Mouse (Mus musculus): Measurements from ENCODE around the gene Slc22a4. TPM values are rescaled to one million over a fixed set of nuclear protein-coding genes. Genes with fewer than 3 reads are reported as not detected.
A peak's percentile ranks its signal among the peaks of the same experiment; 100 is the strongest.

The Slc22a4 gene
- total and polyA plus RNA-seq, 3 experiments, result 3.5 to 5.8 TPM; not detected in 1

DNA sequence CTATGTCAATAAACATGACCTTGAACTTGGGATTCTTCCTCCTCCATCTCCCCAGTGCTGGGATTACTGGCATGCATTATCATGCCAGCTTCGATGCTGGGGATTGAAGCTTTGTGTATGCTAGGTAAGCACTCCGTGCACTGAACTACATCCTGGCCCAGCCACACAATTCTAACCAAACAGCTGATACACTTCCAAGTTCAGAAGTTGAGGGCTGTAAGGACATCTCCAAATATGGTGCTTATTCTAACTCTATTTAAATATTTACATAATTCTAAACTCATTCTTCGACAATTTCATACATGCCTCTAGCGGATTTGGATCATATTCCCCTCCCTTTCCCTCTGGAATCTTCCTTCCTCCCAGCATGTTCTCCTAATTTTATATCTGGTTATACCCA, 35.6 kb downstream of the Slc22a4 start:
- Histone ChIP-seq H3K9ac (ENCODE audit: control insufficient read depth, low read depth, low read length, poor library complexity, severe bottlenecking) (no peak overlapping the region), H3K4me3 (ENCODE audit: control insufficient read depth in 1 of 2, insufficient read depth in 1 of 2, low read depth in 2 of 2, low read length in 2 of 2) (no peak overlapping the region), H3K36me3 (ENCODE audit: control insufficient read depth in 1 of 2, insufficient read depth in 2 of 2, low read length in 2 of 2) (no peaks in the 10 kb centered on the region), H3K79me2 (ENCODE audit: control insufficient read depth, insufficient read depth, low read length, poor library complexity) (no peaks in the 10 kb centered on the region), H3K4me1 (ENCODE audit: control insufficient read depth in 1 of 2, insufficient read depth in 2 of 2, low read length in 2 of 2) (no peaks in the 10 kb centered on the region), H3K27me3 (ENCODE audit: control insufficient read depth in 1 of 2, insufficient read depth in 2 of 2, low read length in 2 of 2) (no peaks in the 10 kb centered on the region), H3K9me3 (replicated peaks; ENCODE audit: insufficient read depth, low read length) (no peaks in the 10 kb centered on the region), H3K27ac (ENCODE audit: control insufficient read depth, low read depth, low read length) (no peak overlapping the region)
- TF ChIP-seq GATA1 (IDR thresholded peaks at IDR 0.05; ENCODE audit: low read depth, low read length) (no peak), UBTF (IDR thresholded peaks at IDR 0.05; ENCODE audit: borderline replicate concordance, insufficient read depth, low read depth, low read length) (no peak), MAZ (IDR thresholded peaks at IDR 0.05; ENCODE audit: low read depth, low read length) (no peak), POLR2AphosphoS2 (IDR thresholded peaks at IDR 0.05; ENCODE audit: low read length) (no peak), POLR2A (IDR thresholded peaks at IDR 0.05; ENCODE audit: control insufficient read depth in 1 of 2, insufficient read depth in 1 of 2, low read depth in 1 of 2, low read length in 2 of 2, poor library complexity in 1 of 2) (no peak)
- no peak for DNase-seq (ENCODE audit: low read depth, low spot score)

DNA sequence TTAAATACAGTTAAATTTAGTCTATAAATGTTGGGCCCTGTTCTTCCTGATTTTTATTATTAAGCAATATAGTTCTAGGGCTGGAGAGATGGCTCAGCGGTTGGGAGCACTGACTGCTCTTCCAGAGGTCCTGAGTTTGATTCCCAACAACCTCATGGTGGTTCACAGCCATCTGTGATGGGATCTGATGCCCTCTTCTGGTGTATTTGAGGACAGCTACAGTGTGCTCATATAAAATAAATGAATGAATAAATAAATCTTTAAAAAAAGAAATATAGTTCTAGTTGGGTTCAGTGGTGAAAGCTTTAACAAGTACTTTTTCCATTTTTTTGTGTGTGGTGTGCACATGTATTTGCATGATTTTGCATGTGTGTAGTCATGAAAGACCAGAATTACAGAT, 38.7 kb downstream of the Slc22a4 start:
- Histone ChIP-seq H3K9ac (ENCODE audit: control insufficient read depth, low read depth, low read length, poor library complexity, severe bottlenecking) (no peak overlapping the region), H3K27me3 (ENCODE audit: control insufficient read depth in 1 of 2, insufficient read depth in 2 of 2, low read length in 2 of 2) (no peaks in the 10 kb centered on the region), H3K36me3 (ENCODE audit: control insufficient read depth in 1 of 2, insufficient read depth in 2 of 2, low read length in 2 of 2) (no peaks in the 10 kb centered on the region)

DNA sequence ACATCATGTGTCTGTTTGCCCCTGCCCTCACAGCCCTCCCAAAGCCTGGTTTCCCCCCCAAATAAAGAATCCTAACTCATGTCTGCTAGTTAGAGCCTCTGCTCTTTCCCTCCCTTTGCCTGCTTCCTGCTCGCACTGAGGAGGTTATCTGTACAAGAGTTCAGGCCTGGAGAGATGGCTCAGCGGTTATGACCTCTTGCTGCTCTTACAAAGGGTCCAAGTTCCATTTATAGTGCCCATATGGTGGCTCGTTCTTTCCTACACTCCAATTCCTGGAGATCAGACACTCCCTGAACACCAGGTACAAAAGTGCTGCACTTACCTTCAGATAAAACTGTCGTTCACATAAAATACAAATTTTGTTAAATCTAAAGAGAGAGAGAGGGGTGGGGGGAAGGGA, 39.8 kb downstream of the Slc22a4 start:
- no peak for TF ChIP-seq NRF1 (IDR thresholded peaks at IDR 0.05; ENCODE audit: insufficient read depth, low read depth, low read length, poor library complexity, severe bottlenecking)
- Histone ChIP-seq H3K4me3 (ENCODE audit: control insufficient read depth in 1 of 2, insufficient read depth in 1 of 2, low read depth in 2 of 2, low read length in 2 of 2) (no peak overlapping the region), H3K9me3 (replicated peaks; ENCODE audit: insufficient read depth, low read length) (no peaks in the 10 kb centered on the region), H3K9ac (ENCODE audit: control insufficient read depth, low read depth, low read length, poor library complexity, severe bottlenecking) (no peak overlapping the region), H3K27ac (ENCODE audit: control insufficient read depth, low read depth, low read length) (no peak overlapping the region), H3K36me3 (ENCODE audit: control insufficient read depth in 1 of 2, insufficient read depth in 2 of 2, low read length in 2 of 2) (no peaks in the 10 kb centered on the region), H3K27me3 (ENCODE audit: control insufficient read depth in 1 of 2, insufficient read depth in 2 of 2, low read length in 2 of 2) (no peaks in the 10 kb centered on the region), H3K79me2 (ENCODE audit: control insufficient read depth, insufficient read depth, low read length, poor library complexity) (no peaks in the 10 kb centered on the region), H3K4me1 (ENCODE audit: control insufficient read depth in 1 of 2, insufficient read depth in 2 of 2, low read length in 2 of 2) (no peaks in the 10 kb centered on the region)
- DNase-seq (ENCODE audit: low read depth, low spot score), result no peak

More for the DNA sequence above, 38.7 kb downstream of the Slc22a4 start:
- Histone ChIP-seq H3K79me2 (ENCODE audit: control insufficient read depth, insufficient read depth, low read length, poor library complexity) (no peaks in the 10 kb centered on the region), H3K4me3 (ENCODE audit: control insufficient read depth in 1 of 2, insufficient read depth in 1 of 2, low read depth in 2 of 2, low read length in 2 of 2) (no peak overlapping the region), H3K27ac (ENCODE audit: control insufficient read depth, low read depth, low read length) (no peak overlapping the region), H3K4me1 (ENCODE audit: control insufficient read depth in 1 of 2, insufficient read depth in 2 of 2, low read length in 2 of 2) (no peaks in the 10 kb centered on the region), H3K9me3 (replicated peaks; ENCODE audit: insufficient read depth, low read length) (no peaks in the 10 kb centered on the region)
- 0 out of 2 replicates have a peak, but pooled peaks have one; percentile 27 for TF ChIP-seq MAX (IDR thresholded peaks at IDR 0.05; ENCODE audit: low read length)
- TF ChIP-seq CTCF (IDR thresholded peaks at IDR 0.05 in 2 of 3, conservative IDR thresholded peaks at IDR 0.05 in 1 of 3; ENCODE audit: control insufficient read depth in 1 of 3, insufficient read depth in 1 of 3, low read depth in 2 of 3, low read length in 3 of 3, poor library complexity in 1 of 3, severe bottlenecking in 1 of 3), result peak in 2 of 3 experiments; percentile 32 to 55; a peak in 3 of 6 replicates
- no peak for TF ChIP-seq MXI1 (IDR thresholded peaks at IDR 0.05; ENCODE audit: low read depth, low read length)
- no peak for TF ChIP-seq GABPA (IDR thresholded peaks at IDR 0.05; ENCODE audit: low read depth, low read length)
- TF ChIP-seq ZC3H11A (IDR thresholded peaks at IDR 0.05; ENCODE audit: low read depth, low read length), result peak; percentile 35
- TF ChIP-seq MYC (IDR thresholded peaks at IDR 0.05; ENCODE audit: low read depth, low read length), result 0 out of 2 replicates have a peak, but pooled peaks have one; percentile 53
- peak; percentile 47 for TF ChIP-seq RAD21 (IDR thresholded peaks at IDR 0.05; ENCODE audit: low read depth, low read length)
- TF ChIP-seq MAFK (IDR thresholded peaks at IDR 0.05; ENCODE audit: borderline replicate concordance, low read depth, low read length), result no peak
- peak; percentile 67 for TF ChIP-seq SMC3 (IDR thresholded peaks at IDR 0.05; ENCODE audit: low read depth, low read length)
- peak; percentile 28 for DNase-seq (ENCODE audit: low read depth, low spot score)
